Mouse (Mus musculus) hindbrain, embryonic 16.5 days (tissue): ENCODE data around the gene 4931406C07Rik. TPM values are rescaled to one million over a fixed set of nuclear protein-coding genes. Genes with fewer than 3 reads are reported as not detected.

Experiments used
- ATAC-seq: fragments of 200-750 bp; cut with Nextera tagmentation; 2 replicates; pipeline ENCODE4 v1.8.0; 2017; ENCODE audit warnings: moderate TSS enrichment, moderate library complexity
- H3K27ac ChIP-seq: fragments of 300-500 bp; sonication (generic); 2 replicates; pipeline ENCODE4 v1.5.1; 2014; ENCODE audit warnings: low read depth, mild to moderate bottlenecking, control low read depth, low read length, moderate library complexity
- H3K27me3 ChIP-seq: fragments of 300-500 bp; sonication (generic); replicated peaks from 2 replicates; pipeline ENCODE4 v1.6.1; 2014; ENCODE audit warnings: low read length; ENCODE audit not compliant: control insufficient read depth, insufficient read depth
- H3K36me3 ChIP-seq: fragments of 300-500 bp; sonication (generic); 2 replicates; pipeline ENCODE4 v1.6.1; 2014; ENCODE audit warnings: mild to moderate bottlenecking, low read length, moderate library complexity, mixed read lengths; ENCODE audit not compliant: control insufficient read depth, insufficient read depth
- H3K4me1 ChIP-seq: fragments of 300-500 bp; sonication (generic); 2 replicates; pipeline ENCODE4 v1.6.1; 2014; ENCODE audit warnings: low read depth, low read length; ENCODE audit not compliant: control insufficient read depth, insufficient read depth
- H3K4me2 ChIP-seq: fragments of 300-500 bp; sonication (generic); 2 replicates; pipeline ENCODE4 v1.6.1; 2014; ENCODE audit warnings: mild to moderate bottlenecking, low read length, control low read depth, moderate library complexity
- H3K4me3 ChIP-seq: fragments of 300-500 bp; sonication (generic); 2 replicates; pipeline ENCODE4 v1.5.1; 2014; ENCODE audit warnings: mild to moderate bottlenecking, low read length, control low read depth, moderate library complexity
- H3K9ac ChIP-seq: fragments of 300-500 bp; sonication (generic); 2 replicates; pipeline ENCODE4 v1.6.1; 2014; ENCODE audit warnings: low read depth, mild to moderate bottlenecking, control low read depth, low read length, moderate library complexity
- H3K9me3 ChIP-seq: fragments of 300-500 bp; sonication (generic); 2 replicates; pipeline ENCODE4 v1.6.1; 2014; ENCODE audit warnings: mild to moderate bottlenecking, low read length, moderate library complexity; ENCODE audit not compliant: control insufficient read depth
- WGBS: fragments of 180-500 bp; shearing (Covaris S2); extraction: QIAGEN DNeasy Blood & Tissue Kit; methylation state at CpG from one replicate; pipeline ENCODE4 v1.1.7; 2014; 5-methylcytosine and 5-hydroxymethylcytosine counted together
- polyA plus RNA-seq: library from polyadenylated mRNA; unstranded; fragments of >200 nt; fragmentation: Nextera tagmentation; extraction: Ambion mirVana; gene quantifications from 2 replicates; pipeline ENCODE4 v1.2.1, GENCODE M21; 2015

4931406C07Rik gene
- polyA plus RNA-seq, 1 experiment from 2014 or later: 13.7 TPM

GRCm38 (mm10) chr9:15279139-15279648, 27.1 kb downstream of the 4931406C07Rik start:
- peak overlapping the region; percentile 89 for H3K9ac ChIP-seq
- ATAC-seq: no peak
- H3K4me1 ChIP-seq: peaks cover 23% of the 10 kb centered on the region
- no peaks in the 10 kb centered on the region for H3K27me3 ChIP-seq
- H3K36me3 ChIP-seq: peaks cover 16% of the 10 kb centered on the region
- H3K4me3 ChIP-seq: peak overlapping the region; percentile 73
- H3K9me3 ChIP-seq: no peaks in the 10 kb centered on the region
- peak overlapping the region; percentile 55 for H3K4me2 ChIP-seq
- H3K27ac ChIP-seq: peak overlapping the region; percentile 85
- 9% methylated on average over 19 of the region's 19 CpGs for WGBS

DNA sequence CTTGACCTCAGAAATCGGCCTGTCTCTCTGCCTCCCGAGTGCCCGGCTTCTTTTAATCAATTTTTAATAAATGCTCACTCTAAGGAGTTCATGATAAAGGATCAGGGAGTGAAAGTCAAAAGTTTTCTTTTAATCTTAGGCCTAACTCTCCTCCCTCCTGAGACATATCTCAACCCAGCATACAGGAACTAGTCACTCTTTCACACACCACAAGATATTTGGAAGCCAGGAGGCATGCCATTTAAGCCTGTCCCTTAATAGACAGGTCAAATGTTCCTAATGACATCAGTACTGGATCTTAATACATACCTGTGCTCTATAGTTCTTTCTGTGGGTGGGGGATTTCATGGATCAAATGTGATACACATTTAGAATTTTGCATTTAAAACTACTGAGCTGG, 27.9 kb downstream of the 4931406C07Rik start:
- ATAC-seq: no peak
- H3K4me2 ChIP-seq: no peak overlapping the region
- WGBS: 94% methylated on average over 3 of the region's 3 CpGs

DNA sequence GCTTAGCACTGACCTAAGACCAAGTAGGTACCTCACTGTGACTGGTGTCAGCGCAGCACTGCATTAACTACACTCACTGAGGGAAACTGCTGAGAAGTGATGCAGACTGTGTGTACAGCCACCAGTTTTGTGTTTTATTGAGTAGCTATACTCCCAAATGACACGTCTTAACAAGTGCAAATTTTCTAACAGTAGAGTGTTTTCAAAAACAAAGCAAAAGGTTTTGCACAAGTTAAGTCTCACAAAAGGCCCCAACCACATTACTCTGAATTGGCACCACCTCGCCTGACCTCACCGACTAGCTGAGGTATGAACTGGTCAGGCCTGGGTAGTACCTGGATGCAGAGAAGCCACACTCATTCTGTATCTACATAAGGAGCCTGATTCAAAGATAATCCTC, 29.4 kb downstream of the 4931406C07Rik start:
- no peak for ATAC-seq
- no peaks in the 10 kb centered on the region for H3K9me3 ChIP-seq
- no peak overlapping the region for H3K4me2 ChIP-seq
- no peak overlapping the region for H3K4me3 ChIP-seq
- H3K27me3 ChIP-seq: no peaks in the 10 kb centered on the region
- 94% methylated on average over 4 of the region's 4 CpGs for WGBS
- no peak overlapping the region for H3K9ac ChIP-seq
- H3K27ac ChIP-seq: no peak overlapping the region
- peaks cover 35% of the 10 kb centered on the region for H3K36me3 ChIP-seq
- peaks cover 23% of the 10 kb centered on the region for H3K4me1 ChIP-seq

More for the DNA sequence above, 27.9 kb downstream of the 4931406C07Rik start:
- Histone ChIP-seq H3K4me3 (no peak overlapping the region), H3K9ac (no peak overlapping the region), H3K36me3 (peaks cover 21% of the 10 kb centered on the region), H3K27ac (no peak overlapping the region), H3K4me1 (peaks cover 23% of the 10 kb centered on the region), H3K9me3 (no peaks in the 10 kb centered on the region), H3K27me3 (no peaks in the 10 kb centered on the region)

GRCm38 (mm10) chr9:15273981-15274380, 32.3 kb downstream of the 4931406C07Rik start:
- no peak overlapping the region for H3K27ac ChIP-seq
- no peaks in the 10 kb centered on the region for H3K9me3 ChIP-seq
- no peaks in the 10 kb centered on the region for H3K27me3 ChIP-seq
- ATAC-seq: no peak
- 100% methylated on average over 2 of the region's 2 CpGs for WGBS
- H3K4me1 ChIP-seq: peaks cover 14% of the 10 kb centered on the region
- H3K9ac ChIP-seq: no peak overlapping the region
- H3K4me3 ChIP-seq: no peak overlapping the region
- peaks cover 54% of the 10 kb centered on the region for H3K36me3 ChIP-seq
- H3K4me2 ChIP-seq: no peak overlapping the region

DNA sequence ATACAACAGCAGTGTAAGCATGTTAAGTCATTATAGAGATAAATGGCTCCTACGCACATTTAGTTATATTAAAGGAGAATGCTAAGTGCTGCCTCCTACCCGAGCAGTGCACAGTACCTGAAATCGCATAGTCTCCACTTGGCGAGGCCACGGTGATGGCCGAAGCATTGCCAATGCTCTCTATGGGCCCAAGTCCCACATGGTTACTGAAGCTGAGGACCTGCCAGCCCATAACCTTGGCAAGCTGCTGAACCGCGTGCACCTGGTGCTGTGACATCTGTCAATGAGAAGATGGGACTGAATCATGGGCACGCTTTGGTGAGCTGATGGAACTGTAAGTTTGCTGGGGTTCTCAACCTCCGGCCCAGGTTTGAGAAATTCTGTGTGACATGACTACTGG, 42.8 kb downstream of the 4931406C07Rik start:
- no peaks in the 10 kb centered on the region for H3K4me1 ChIP-seq
- no peak overlapping the region for H3K9ac ChIP-seq
- H3K27me3 ChIP-seq: no peaks in the 10 kb centered on the region
- ATAC-seq: no peak
- no peak overlapping the region for H3K4me3 ChIP-seq
- peaks cover 59% of the 10 kb centered on the region for H3K36me3 ChIP-seq
- WGBS: 97% methylated on average over 10 of the region's 10 CpGs
- no peak overlapping the region for H3K4me2 ChIP-seq
- no peaks in the 10 kb centered on the region for H3K9me3 ChIP-seq
- H3K27ac ChIP-seq: no peak overlapping the region

GRCm38 (mm10) chr9:15261980-15262379, 44.3 kb downstream of the 4931406C07Rik start:
- Histone ChIP-seq H3K4me1 (no peaks in the 10 kb centered on the region), H3K4me2 (no peak overlapping the region), H3K27me3 (no peaks in the 10 kb centered on the region), H3K27ac (no peak overlapping the region), H3K4me3 (no peak overlapping the region), H3K9ac (no peak overlapping the region), H3K9me3 (no peaks in the 10 kb centered on the region), H3K36me3 (peaks cover 52% of the 10 kb centered on the region)
- WGBS: 91% methylated on average over 8 of the region's 8 CpGs
- ATAC-seq: no peak

- no peak for ATAC-seq
- H3K9ac ChIP-seq: no peak overlapping the region
- 73% methylated on average over 3 of the region's 3 CpGs for WGBS
- H3K27ac ChIP-seq: no peak overlapping the region
- H3K36me3 ChIP-seq: peaks cover 10% of the 10 kb centered on the region
- no peak overlapping the region for H3K4me3 ChIP-seq
- H3K4me1 ChIP-seq: no peaks in the 10 kb centered on the region
- no peaks in the 10 kb centered on the region for H3K27me3 ChIP-seq
- no peaks in the 10 kb centered on the region for H3K9me3 ChIP-seq
- H3K4me2 ChIP-seq: no peak overlapping the region
These were observed 50.0 kb downstream of the 4931406C07Rik start for GRCm38 (mm10) chr9:15256214-15256613.

DNA sequence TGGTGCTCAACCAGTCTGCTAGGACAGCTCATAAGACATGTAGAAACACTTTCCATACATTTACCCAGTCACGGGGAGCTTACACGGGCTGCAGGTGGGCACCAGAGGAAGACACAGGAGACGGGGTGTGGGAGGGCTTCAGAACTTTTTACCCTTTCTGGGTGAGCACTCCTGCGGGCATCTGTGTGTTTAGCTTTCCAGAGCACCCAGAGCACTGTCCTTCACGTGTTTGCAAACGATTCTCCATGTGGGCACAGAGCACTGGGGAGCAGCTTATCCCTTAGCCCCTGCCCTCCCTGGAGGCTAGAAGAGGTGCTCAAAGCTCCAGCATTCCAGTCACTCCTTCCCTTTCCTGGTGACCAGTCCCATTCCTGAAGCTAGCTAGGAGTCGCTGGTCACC, 51.7 kb downstream of the 4931406C07Rik start:
- H3K4me3 ChIP-seq: no peak overlapping the region

DNA sequence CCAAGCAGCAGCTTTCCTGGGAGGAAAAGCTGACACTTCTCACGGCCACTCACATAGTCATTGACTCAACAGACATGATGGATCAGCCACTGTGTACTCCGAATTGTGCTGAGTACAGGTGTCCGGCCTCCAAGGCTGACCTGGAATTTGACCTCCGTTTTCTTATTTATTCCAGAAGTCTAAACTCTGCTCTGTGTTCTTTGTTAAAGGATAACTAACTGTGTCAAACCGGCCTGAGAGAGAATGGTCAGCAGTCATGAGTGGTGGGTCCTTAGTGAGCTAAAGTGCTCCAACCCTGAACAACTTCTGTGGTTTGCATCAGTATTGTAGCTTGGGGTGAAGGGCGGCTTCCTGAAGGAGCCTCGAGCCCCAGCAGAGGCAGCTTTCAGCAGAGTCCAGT, 54.1 kb downstream of the 4931406C07Rik start:
- 70% methylated on average over 7 of the region's 7 CpGs for WGBS
- H3K9me3 ChIP-seq: no peaks in the 10 kb centered on the region
- ATAC-seq: no peak
- no peak overlapping the region for H3K4me3 ChIP-seq
- no peaks in the 10 kb centered on the region for H3K36me3 ChIP-seq
- H3K27ac ChIP-seq: no peak overlapping the region
- H3K4me1 ChIP-seq: no peaks in the 10 kb centered on the region
- no peak overlapping the region for H3K4me2 ChIP-seq
- H3K9ac ChIP-seq: no peak overlapping the region
- no peaks in the 10 kb centered on the region for H3K27me3 ChIP-seq

More for the DNA sequence above, 51.7 kb downstream of the 4931406C07Rik start:
- ATAC-seq: no peak
- Histone ChIP-seq H3K9me3 (no peaks in the 10 kb centered on the region), H3K9ac (no peak overlapping the region), H3K36me3 (0 out of 2 replicates have a peak, but pooled peaks cover 2% of the 10 kb centered on the region), H3K4me1 (no peaks in the 10 kb centered on the region), H3K4me2 (no peak overlapping the region), H3K27me3 (no peaks in the 10 kb centered on the region), H3K27ac (no peak overlapping the region)
- 86% methylated on average over 7 of the region's 7 CpGs for WGBS

- Histone ChIP-seq H3K4me3 (no peak overlapping the region), H3K27me3 (no peaks in the 10 kb centered on the region), H3K9me3 (no peaks in the 10 kb centered on the region), H3K36me3 (no peaks in the 10 kb centered on the region), H3K4me2 (no peak overlapping the region), H3K9ac (no peak overlapping the region), H3K4me1 (no peaks in the 10 kb centered on the region), H3K27ac (no peak overlapping the region)
- ATAC-seq: no peak
- WGBS: 71% methylated on average over 7 of the region's 7 CpGs
These were observed 55.9 kb downstream of the 4931406C07Rik start for GRCm38 (mm10) chr9:15250376-15250775.
